Mouse (Mus musculus): ENCODE measurements at regions not wholly inside any gene's neighbourhood (a gene's known extent, or its start where the extent isn't known, plus 50 kb on each side); places are given as distances from the start of the nearest gene placed in this dataset.

GRCm38 (mm10) chr1:105075728-105076127 is 280.8 kb downstream of the Rnf152 start:
- Histone ChIP-seq H3K27ac (replicated peaks; ENCODE audit: low read depth, low read length) (no peak overlapping the region), H3K4me1 (ENCODE audit: control insufficient read depth, insufficient read depth, insufficient read length, low read length) (peaks cover 4% of the 10 kb centered on the region; the same call in 1 of the 2 replicates), H3K4me3 (ENCODE audit: insufficient read depth, low read depth, low read length) (no peak overlapping the region)

- H3K4me1 ChIP-seq (ENCODE audit: control insufficient read depth, insufficient read depth, insufficient read length, low read length): peaks cover 4% of the 10 kb centered on the region; the same call in 1 of the 2 replicates
- H3K4me3 ChIP-seq (ENCODE audit: insufficient read depth, low read depth, low read length): no peak overlapping the region
- H3K27ac ChIP-seq (replicated peaks; ENCODE audit: low read depth, low read length): no peak overlapping the region
Measured at GRCm38 (mm10) chr1:105074326-105074725, 282.2 kb downstream of the Rnf152 start.

- Histone ChIP-seq H3K4me1 (ENCODE audit: control insufficient read depth, insufficient read depth, insufficient read length, low read length) (peaks cover 10% of the 10 kb centered on the region; the same call in 1 of the 2 replicates), H3K4me3 (ENCODE audit: insufficient read depth, low read depth, low read length) (no peak overlapping the region), H3K27ac (replicated peaks; ENCODE audit: low read depth, low read length) (no peak overlapping the region)
Measured at GRCm38 (mm10) chr1:105070661-105071455, 285.7 kb downstream of the Rnf152 start.

GRCm38 (mm10) chr1:105067902-105068301 is 288.6 kb downstream of the Rnf152 start:
- Histone ChIP-seq H3K27ac (replicated peaks; ENCODE audit: low read depth, low read length) (no peak overlapping the region), H3K4me3 (ENCODE audit: insufficient read depth, low read depth, low read length) (no peak overlapping the region), H3K4me1 (ENCODE audit: control insufficient read depth, insufficient read depth, insufficient read length, low read length) (0 out of 2 replicates have a peak, but pooled peaks cover 5% of the 10 kb centered on the region)

- 0 out of 2 replicates have a peak, but pooled peaks cover 5% of the 10 kb centered on the region for H3K4me1 ChIP-seq (ENCODE audit: control insufficient read depth, insufficient read depth, insufficient read length, low read length)
- H3K4me3 ChIP-seq (ENCODE audit: insufficient read depth, low read depth, low read length): no peak overlapping the region
- no peak overlapping the region for H3K27ac ChIP-seq (replicated peaks; ENCODE audit: low read depth, low read length)
Measured at GRCm38 (mm10) chr1:105067049-105067795, 289.3 kb downstream of the Rnf152 start.

GRCm38 (mm10) chr1:105050584-105051363 is 282.4 kb downstream of the Cdh20 start:
- H3K27ac ChIP-seq (replicated peaks; ENCODE audit: low read depth, low read length): no peak overlapping the region
- no peak overlapping the region for H3K4me3 ChIP-seq (ENCODE audit: insufficient read depth, low read depth, low read length)
- no peaks in the 10 kb centered on the region; the same call in 1 of the 2 replicates for H3K4me1 ChIP-seq (ENCODE audit: control insufficient read depth, insufficient read depth, insufficient read length, low read length)
